Mouse (Mus musculus): ENCODE data around the gene Mypn. TPM values are rescaled to one million over a fixed set of nuclear protein-coding genes. Genes with fewer than 3 reads are reported as not detected.

Gene Mypn
- polyA plus RNA-seq, 1 experiment, result 0.01 TPM

DNA sequence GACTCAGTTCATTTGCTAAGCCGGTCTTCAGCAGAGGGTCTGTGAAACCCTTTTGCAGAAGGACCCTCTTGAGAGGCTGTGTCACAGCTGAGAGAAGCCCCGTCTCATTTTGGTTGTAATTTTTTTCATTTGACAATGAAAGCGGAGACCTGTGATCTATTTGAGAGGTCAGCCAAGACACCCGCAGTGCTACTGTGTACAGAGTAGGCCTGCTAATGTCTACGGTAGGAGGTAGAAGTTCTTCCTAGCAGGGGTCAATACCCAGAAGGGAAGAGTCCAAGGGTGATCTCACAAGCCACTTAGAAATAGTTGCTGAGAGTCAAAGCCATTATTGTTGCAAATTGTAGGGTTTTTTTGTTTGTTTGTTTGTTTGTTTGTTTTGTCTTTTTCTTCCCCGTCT, 49.5 kb downstream of the Mypn start:
- no peak overlapping the region for H3ac ChIP-seq (ENCODE audit: control insufficient read depth, insufficient read length, low read depth)

DNA sequence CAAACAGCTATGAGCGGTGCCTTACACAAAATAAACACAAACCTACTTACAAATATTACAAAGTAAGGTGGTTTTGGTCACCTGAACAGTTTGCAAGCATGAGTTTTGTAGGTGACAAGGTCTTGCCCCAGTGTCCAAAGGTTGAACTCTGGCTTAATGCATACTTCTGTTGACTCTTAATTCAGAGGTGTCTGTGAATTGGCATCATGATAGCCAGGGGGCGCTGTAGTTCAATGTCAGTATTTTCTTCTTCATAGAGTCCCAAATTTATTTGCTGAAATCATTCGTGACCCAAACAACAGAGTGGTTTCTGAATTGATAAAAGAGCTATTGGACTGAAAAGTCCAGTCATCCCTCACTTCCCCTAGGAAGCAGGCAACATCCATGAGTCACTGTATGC, 50.2 kb downstream of the Mypn start:
- no peak for TF ChIP-seq MYOG (IDR thresholded peaks at IDR 0.05; ENCODE audit: control insufficient read depth, extremely low read depth, insufficient read length)
- TF ChIP-seq CTCF (IDR thresholded peaks at IDR 0.05; ENCODE audit: control insufficient read depth, insufficient read depth, insufficient read length), result peak; percentile 2
- H3K36me3 ChIP-seq (ENCODE audit: control insufficient read depth, insufficient read depth), result no peaks in the 10 kb centered on the region
- no peaks in the 10 kb centered on the region for H3K79me3 ChIP-seq (ENCODE audit: low read depth)
- H3K4me3 ChIP-seq (ENCODE audit: insufficient read depth, poor library complexity, severe bottlenecking), result no peak overlapping the region
- H3ac ChIP-seq (ENCODE audit: control insufficient read depth, insufficient read length, low read depth), result no peak overlapping the region
- H3K27me3 ChIP-seq (ENCODE audit: control insufficient read depth, insufficient read depth, insufficient read length), result no peaks in the 10 kb centered on the region
- no peaks in the 10 kb centered on the region for H3K79me2 ChIP-seq (ENCODE audit: control insufficient read depth, insufficient read depth)

More for the DNA sequence above, 49.5 kb downstream of the Mypn start:
- H3K36me3 ChIP-seq (ENCODE audit: control insufficient read depth, insufficient read depth), result no peaks in the 10 kb centered on the region
- H3K79me3 ChIP-seq (ENCODE audit: low read depth), result no peaks in the 10 kb centered on the region
- H3K4me3 ChIP-seq (ENCODE audit: insufficient read depth, poor library complexity, severe bottlenecking), result no peak overlapping the region
- H3K27me3 ChIP-seq (ENCODE audit: control insufficient read depth, insufficient read depth, insufficient read length), result no peaks in the 10 kb centered on the region
- no peaks in the 10 kb centered on the region for H3K79me2 ChIP-seq (ENCODE audit: control insufficient read depth, insufficient read depth)
- no peak for TF ChIP-seq MYOG (IDR thresholded peaks at IDR 0.05; ENCODE audit: control insufficient read depth, extremely low read depth, insufficient read length)
- no peak for TF ChIP-seq MYOD1 (IDR thresholded peaks at IDR 0.05; ENCODE audit: control insufficient read depth, insufficient read length, low read depth)
- no peak for TF ChIP-seq USF1 (IDR thresholded peaks at IDR 0.05; ENCODE audit: low read depth)
- no peak for TF ChIP-seq MAX (IDR thresholded peaks at IDR 0.05)
- TF ChIP-seq CEBPB (IDR thresholded peaks at IDR 0.05; ENCODE audit: low read depth), result no peak
- no peak for TF ChIP-seq CTCF (IDR thresholded peaks at IDR 0.05; ENCODE audit: control insufficient read depth, insufficient read depth, insufficient read length)
- TF ChIP-seq FOSL1 (IDR thresholded peaks at IDR 0.05; ENCODE audit: insufficient read depth, low read length, poor library complexity, severe bottlenecking), result no peak

DNA sequence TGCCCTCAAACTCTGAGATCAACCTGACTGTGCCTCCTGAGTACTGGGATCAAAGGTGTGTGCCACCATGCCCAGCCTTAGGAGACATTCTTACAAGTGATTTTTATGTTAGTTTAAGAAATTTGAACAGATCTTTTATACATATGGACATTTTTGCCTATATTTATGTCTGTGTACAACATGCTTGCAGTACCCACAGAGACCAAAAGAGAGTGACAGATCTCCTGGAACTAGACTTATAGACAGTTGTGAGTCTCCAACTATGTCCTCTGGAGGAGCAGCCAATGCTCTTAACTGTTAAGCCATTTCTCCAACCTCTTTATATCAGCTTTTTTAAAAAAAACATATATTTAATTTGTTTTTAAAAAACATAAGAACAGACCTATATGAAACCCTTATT, 51.4 kb downstream of the Mypn start:
- Histone ChIP-seq H3K4me3 (ENCODE audit: insufficient read depth, poor library complexity, severe bottlenecking) (no peak overlapping the region), H3K79me2 (ENCODE audit: control insufficient read depth, insufficient read depth) (no peaks in the 10 kb centered on the region), H3K79me3 (ENCODE audit: low read depth) (no peaks in the 10 kb centered on the region), H3K36me3 (ENCODE audit: control insufficient read depth, insufficient read depth) (no peaks in the 10 kb centered on the region), H3ac (ENCODE audit: control insufficient read depth, insufficient read length, low read depth) (no peak overlapping the region), H3K27me3 (ENCODE audit: control insufficient read depth, insufficient read depth, insufficient read length) (no peaks in the 10 kb centered on the region)
- TF ChIP-seq CEBPB (IDR thresholded peaks at IDR 0.05; ENCODE audit: low read depth) (no peak), MYOG (IDR thresholded peaks at IDR 0.05; ENCODE audit: control insufficient read depth, extremely low read depth, insufficient read length) (no peak)

DNA sequence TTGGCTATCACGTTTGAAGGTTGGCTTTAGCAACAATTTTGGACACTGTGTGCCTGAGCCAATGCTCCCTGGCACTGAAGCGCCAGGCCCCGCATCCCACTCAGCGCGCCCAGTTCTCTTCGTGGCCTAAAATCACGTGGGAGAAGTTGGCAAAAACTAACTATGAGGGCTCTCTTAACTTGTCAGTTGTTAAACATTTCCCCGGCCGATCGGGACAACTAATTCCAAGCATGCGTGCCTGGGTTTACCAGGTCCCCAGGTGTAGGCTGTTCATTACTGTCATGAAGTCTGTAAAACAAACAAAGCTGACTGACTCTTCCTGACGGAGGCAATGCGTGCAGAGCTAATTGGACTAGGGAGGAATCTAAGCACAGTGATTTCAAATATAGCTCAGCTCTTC, 61.1 kb downstream of the Mypn start:
- H3ac ChIP-seq (ENCODE audit: control insufficient read depth, insufficient read length, low read depth), result no peak overlapping the region
- H3K4me3 ChIP-seq (ENCODE audit: insufficient read depth, poor library complexity, severe bottlenecking), result no peak overlapping the region
- TF ChIP-seq CEBPB (IDR thresholded peaks at IDR 0.05; ENCODE audit: low read depth) (no peak), USF1 (IDR thresholded peaks at IDR 0.05; ENCODE audit: low read depth) (no peak), MYOD1 (IDR thresholded peaks at IDR 0.05; ENCODE audit: control insufficient read depth, insufficient read length, low read depth) (no peak), MYOG (IDR thresholded peaks at IDR 0.05; ENCODE audit: control insufficient read depth, extremely low read depth, insufficient read length) (no peak), FOSL1 (IDR thresholded peaks at IDR 0.05; ENCODE audit: insufficient read depth, low read length, poor library complexity, severe bottlenecking) (no peak), MAX (IDR thresholded peaks at IDR 0.05) (no peak), CTCF (IDR thresholded peaks at IDR 0.05; ENCODE audit: control insufficient read depth, insufficient read depth, insufficient read length) (no peak)
- no peaks in the 10 kb centered on the region for H3K79me2 ChIP-seq (ENCODE audit: control insufficient read depth, insufficient read depth)
- H3K79me3 ChIP-seq (ENCODE audit: low read depth), result no peaks in the 10 kb centered on the region
- H3K27me3 ChIP-seq (ENCODE audit: control insufficient read depth, insufficient read depth, insufficient read length), result no peaks in the 10 kb centered on the region
- no peaks in the 10 kb centered on the region for H3K36me3 ChIP-seq (ENCODE audit: control insufficient read depth, insufficient read depth)

DNA sequence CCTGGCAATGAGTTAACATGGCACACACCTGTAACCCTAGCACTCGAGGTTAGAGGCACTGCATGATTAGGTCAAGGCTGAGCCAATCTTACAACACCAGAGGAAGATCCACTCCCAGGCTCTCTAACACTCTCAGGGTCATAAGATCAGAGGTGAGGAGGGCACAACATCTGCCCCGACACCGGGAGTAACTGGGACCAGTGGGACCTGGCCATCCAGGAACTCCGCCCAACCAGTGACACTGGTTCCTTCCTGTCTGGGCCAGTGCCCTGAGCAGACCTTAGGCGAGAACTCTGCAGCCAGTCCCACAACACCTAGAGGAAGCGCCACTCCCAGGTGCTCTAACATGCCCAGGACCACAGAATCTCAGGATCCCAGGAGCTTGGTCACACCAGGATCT, 67.3 kb downstream of the Mypn start:
- Histone ChIP-seq H3ac (ENCODE audit: control insufficient read depth, insufficient read length, low read depth) (no peak overlapping the region), H3K4me3 (ENCODE audit: insufficient read depth, poor library complexity, severe bottlenecking) (no peak overlapping the region), H3K36me3 (ENCODE audit: control insufficient read depth, insufficient read depth) (no peaks in the 10 kb centered on the region), H3K27me3 (ENCODE audit: control insufficient read depth, insufficient read depth, insufficient read length) (no peaks in the 10 kb centered on the region), H3K79me2 (ENCODE audit: control insufficient read depth, insufficient read depth) (no peaks in the 10 kb centered on the region), H3K79me3 (ENCODE audit: low read depth) (no peaks in the 10 kb centered on the region)
- TF ChIP-seq MYOG (IDR thresholded peaks at IDR 0.05; ENCODE audit: control insufficient read depth, extremely low read depth, insufficient read length), result no peak
- TF ChIP-seq MAX (IDR thresholded peaks at IDR 0.05), result no peak
- no peak for TF ChIP-seq USF1 (IDR thresholded peaks at IDR 0.05; ENCODE audit: low read depth)
- TF ChIP-seq FOSL1 (IDR thresholded peaks at IDR 0.05; ENCODE audit: insufficient read depth, low read length, poor library complexity, severe bottlenecking), result no peak
- no peak for TF ChIP-seq MYOD1 (IDR thresholded peaks at IDR 0.05; ENCODE audit: control insufficient read depth, insufficient read length, low read depth)
- no peak for TF ChIP-seq CTCF (IDR thresholded peaks at IDR 0.05; ENCODE audit: control insufficient read depth, insufficient read depth, insufficient read length)
- no peak for TF ChIP-seq CEBPB (IDR thresholded peaks at IDR 0.05; ENCODE audit: low read depth)

DNA sequence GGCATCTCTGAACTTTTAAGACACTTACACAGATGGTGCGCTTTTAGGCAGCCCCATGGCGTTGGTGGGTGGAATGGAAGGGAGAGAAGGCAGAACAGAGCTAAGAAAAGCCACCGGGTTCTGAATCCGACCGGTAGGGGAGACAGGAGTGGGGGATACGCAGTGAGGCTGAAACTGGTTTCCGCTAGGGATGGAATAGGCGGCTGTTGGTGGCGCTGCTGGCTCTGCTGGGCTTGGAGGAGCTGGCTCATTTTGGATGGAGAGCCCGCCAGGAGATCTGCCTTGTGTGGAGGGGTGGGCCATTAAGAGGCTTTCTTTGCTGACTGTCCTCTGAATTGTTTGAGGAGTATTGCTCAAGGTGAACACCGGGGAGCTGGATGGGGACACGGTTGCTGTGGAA, 68.1 kb downstream of the Mypn start:
- H3K36me3 ChIP-seq (ENCODE audit: control insufficient read depth, insufficient read depth), result no peaks in the 10 kb centered on the region
- no peak overlapping the region for H3K4me3 ChIP-seq (ENCODE audit: insufficient read depth, poor library complexity, severe bottlenecking)
- H3ac ChIP-seq (ENCODE audit: control insufficient read depth, insufficient read length, low read depth), result no peak overlapping the region
- no peak for TF ChIP-seq MAX (IDR thresholded peaks at IDR 0.05)
- TF ChIP-seq CTCF (IDR thresholded peaks at IDR 0.05; ENCODE audit: control insufficient read depth, insufficient read depth, insufficient read length), result no peak
- no peak for TF ChIP-seq MYOD1 (IDR thresholded peaks at IDR 0.05; ENCODE audit: control insufficient read depth, insufficient read length, low read depth)
- TF ChIP-seq USF1 (IDR thresholded peaks at IDR 0.05; ENCODE audit: low read depth), result no peak
- TF ChIP-seq FOSL1 (IDR thresholded peaks at IDR 0.05; ENCODE audit: insufficient read depth, low read length, poor library complexity, severe bottlenecking), result no peak
- no peak for TF ChIP-seq MYOG (IDR thresholded peaks at IDR 0.05; ENCODE audit: control insufficient read depth, extremely low read depth, insufficient read length)
- TF ChIP-seq CEBPB (IDR thresholded peaks at IDR 0.05; ENCODE audit: low read depth), result no peak
- no peaks in the 10 kb centered on the region for H3K79me3 ChIP-seq (ENCODE audit: low read depth)
- no peaks in the 10 kb centered on the region for H3K79me2 ChIP-seq (ENCODE audit: control insufficient read depth, insufficient read depth)
- no peaks in the 10 kb centered on the region for H3K27me3 ChIP-seq (ENCODE audit: control insufficient read depth, insufficient read depth, insufficient read length)
